Mouse (Mus musculus): Measurements from ENCODE around the gene Iqca.

GRCm38 (mm10) chr1:90153787-90154186 is 586 bp upstream of the Iqca start:
- no peak for TF ChIP-seq CTCF (IDR thresholded peaks at IDR 0.05; ENCODE audit: low read depth)
- TF ChIP-seq EP300 (IDR thresholded peaks at IDR 0.05; ENCODE audit: low read depth), result no peak
